Mouse (Mus musculus): ENCODE measurements at regions not wholly inside any gene's neighbourhood (a gene's known extent, or its start where the extent isn't known, plus 50 kb on each side); places are given as distances from the start of the nearest gene placed in this dataset.
"Not testable (repeated sequence)": the region's sequence is repeated elsewhere in the genome, so short reads cannot be mapped to it uniquely, and the experiment has no call there.

DNA sequence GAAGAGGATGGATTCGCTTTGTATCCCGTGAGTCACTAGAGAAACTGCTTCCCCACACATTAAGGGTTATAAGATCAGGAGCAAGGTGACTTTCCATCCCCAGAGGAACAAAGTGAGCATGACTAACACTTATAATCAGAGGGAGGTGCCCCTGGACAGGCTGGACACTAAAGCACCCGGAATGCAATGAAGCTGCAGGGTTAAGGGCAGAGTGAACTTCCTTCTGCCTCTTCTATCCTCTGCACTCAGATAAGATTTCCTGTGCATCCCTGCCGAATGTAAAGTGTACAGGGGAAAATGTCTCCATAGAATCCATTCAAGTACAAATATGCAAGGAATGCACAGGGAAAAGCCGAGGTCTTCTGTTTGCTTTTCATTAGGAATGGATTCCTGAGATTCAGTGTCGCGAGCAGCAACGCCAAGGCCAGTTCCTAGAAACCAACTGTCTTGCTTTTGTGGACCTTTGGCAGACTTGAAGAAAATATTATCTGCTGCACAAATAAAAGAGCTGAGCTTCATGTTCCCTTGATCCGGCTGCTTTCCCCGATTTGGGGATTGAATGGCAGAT lies 58.5 kb upstream of the Fbxl7 start:
- DNase-seq (ENCODE audit: low spot score), result no peak

DNA sequence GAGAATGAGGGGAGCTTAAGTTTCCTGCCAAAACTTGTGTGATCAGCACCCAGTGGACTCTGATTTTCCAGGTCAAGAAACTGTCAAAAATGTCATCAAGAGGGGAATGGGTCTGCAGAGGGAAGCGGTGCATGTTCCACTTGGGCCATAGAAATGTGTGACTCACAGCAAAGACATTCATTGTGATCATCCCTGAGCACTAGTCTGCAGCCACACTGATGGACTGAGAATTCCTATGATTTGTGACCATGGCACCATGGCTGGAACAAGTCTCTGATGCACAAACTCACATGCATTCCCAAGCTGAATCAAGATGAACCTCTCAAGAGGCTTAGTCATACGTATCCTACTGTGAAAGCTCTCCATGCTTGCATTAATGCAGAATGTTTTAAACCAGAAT lies 63.6 kb upstream of the Fbxl7 start:
- no peak for DNase-seq (ENCODE audit: low spot score)

DNA sequence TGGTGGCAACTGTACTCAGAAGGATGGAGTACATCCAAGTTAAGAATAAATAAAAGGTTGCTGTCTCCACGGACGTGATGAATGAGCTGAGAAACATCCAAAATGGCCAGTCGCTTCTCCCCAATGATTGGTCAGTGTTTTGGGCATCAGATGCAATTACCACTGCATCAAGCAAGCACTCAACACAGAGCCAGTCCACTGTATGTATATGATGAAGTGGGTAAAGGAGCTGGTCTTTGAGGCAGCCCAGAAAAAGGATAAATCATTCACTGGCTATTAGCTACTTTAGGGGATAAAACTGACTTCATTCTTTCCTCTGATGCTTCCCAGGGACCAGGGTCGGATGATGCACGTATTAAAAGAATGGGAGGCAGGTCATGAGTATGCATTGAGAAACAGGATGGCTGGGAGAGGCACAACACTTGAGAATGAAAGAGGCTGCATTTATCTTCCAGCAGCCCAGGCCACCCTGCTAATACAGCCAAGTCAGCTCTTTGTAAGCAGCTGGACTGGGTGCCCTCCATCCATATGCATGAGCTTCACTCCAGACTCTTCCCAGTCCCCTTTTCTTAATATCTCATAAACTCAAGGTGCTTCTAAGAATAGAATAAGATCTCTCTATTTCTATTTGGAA lies 73.1 kb upstream of the Fbxl7 start:
- DNase-seq (ENCODE audit: low spot score), result no peak

DNA sequence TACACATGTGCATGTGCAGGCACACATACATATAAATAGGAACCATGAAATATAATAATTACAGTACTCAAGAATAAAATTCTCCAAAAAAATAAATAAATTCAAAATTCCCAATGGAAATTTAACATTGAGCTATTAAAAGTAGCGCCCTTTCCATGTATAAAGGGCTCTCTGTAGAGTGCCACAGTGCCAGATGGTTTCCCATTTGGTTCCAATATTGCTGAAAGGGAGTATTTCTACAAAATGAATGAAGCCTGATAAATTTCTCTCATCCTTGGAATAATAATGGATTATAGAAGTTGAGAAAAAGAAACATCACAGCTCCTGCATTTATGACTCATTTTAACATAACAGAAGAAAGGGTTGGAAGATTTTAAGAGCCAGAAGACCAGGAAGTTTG lies 75.4 kb upstream of the Fbxl7 start:
- peak; percentile 41 for DNase-seq (ENCODE audit: low spot score)

DNA sequence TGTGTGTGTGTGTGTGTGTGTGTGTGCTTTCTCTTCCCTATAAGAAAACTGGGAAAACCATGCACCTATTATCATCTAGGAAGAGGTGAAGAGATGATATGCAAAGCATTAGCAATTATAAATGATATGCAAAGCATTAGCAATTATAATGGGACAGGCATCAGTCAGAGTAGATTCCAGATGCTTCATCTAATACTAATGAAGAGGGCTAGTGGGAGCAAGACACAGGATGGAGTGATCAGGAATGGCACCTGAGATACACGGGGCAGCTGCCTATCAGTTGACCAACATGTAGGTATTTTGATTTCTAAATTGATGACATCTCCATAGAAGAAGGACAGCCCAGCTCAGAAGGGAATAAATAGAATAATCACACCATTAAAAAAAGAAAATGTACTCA lies 97.7 kb upstream of the Fbxl7 start:
- no peak for DNase-seq (ENCODE audit: low spot score)

DNA sequence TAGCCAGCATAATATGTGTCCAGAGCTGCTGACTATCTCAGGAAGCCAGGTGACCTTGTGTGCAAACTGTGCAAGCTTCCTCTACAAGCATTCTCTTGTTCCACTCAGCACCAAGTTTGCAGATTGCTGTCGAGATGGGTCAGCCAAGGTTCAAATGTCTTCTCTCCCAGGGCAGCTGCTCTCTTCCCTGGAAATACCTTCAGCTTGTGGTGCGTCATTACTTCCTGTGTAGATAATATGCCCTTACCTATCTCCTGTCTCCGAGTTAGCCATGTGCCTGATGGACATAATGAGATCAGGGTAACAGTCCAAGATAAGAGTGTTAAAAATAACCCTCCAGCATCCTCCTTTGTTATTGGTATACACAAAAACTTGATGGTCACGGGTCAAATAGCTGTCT lies 113.7 kb upstream of the Fbxl7 start:
- no peak for DNase-seq (ENCODE audit: low spot score)

DNA sequence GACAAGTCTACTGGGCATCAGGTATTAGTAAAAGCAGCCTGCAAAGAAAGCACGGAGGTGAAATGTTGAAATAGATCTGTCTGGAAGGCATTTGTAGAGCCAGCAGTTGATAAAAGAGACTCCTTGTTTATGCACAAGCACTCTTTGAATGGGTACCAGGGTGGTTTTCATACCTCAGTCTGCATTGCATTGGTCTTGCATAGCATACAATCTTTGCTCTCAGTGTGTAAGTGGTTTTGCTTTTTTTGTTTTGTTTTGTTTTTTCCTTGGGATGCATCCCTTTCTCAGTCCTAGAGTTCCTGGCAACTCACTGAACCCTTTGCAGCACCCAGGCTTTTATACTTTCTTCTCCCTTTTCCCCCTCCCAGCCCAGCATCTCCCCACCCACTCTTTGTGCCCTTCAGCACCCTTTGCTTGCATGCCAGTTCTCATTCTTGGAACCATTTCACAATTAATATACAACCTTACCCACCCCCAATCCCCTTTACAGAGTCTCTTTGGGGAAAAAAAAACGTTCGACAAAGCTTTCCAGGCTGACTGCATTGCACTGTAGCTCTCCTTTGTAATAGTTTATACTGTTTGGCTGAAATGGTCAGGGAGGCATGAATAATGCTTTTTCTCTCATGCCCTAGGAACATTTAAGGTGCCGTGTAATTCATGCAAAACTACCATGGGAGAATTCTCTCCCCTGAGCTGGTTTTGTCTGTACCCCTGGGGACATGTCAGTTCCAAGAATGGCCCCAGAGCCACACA lies 118.7 kb upstream of the Fbxl7 start:
- DNase-seq (ENCODE audit: low spot score), result no peak

DNA sequence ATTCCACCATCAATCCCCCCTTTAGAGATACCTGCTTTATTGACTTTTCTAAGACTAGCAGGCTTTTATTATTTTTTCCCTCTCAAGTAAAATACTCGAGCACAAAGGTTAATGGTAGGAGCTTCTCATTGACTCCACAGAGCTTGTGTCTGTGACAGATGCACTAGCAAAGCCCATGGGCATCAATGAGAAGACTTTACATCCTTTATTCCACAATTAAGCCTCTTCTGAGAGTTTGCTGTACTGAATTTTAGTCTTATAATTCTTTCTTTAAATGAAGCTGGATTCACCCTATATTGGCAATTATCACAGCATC lies 119.2 kb upstream of the Fbxl7 start:
- DNase-seq (ENCODE audit: low spot score), result no peak

DNA sequence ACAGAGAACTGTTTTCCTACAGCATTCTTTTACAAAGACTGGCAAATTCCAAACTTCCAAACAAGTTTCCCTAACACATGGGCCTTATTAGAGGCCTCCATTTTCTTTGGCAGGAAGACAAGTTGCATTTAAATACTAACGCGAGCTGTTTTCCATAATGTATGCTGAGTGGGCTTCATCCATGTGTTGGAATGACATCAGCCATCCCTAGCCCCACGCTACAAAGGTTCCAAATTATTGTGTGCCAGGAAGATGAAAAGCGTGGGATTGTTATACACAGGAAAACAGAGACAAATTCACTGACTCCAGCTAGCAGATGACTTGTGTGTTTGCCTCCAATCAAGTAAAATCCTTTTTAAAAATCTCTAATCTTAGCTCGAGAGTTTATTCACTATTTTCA lies 125.1 kb upstream of the Fbxl7 start:
- DNase-seq (ENCODE audit: low spot score), result peak; percentile 5

DNA sequence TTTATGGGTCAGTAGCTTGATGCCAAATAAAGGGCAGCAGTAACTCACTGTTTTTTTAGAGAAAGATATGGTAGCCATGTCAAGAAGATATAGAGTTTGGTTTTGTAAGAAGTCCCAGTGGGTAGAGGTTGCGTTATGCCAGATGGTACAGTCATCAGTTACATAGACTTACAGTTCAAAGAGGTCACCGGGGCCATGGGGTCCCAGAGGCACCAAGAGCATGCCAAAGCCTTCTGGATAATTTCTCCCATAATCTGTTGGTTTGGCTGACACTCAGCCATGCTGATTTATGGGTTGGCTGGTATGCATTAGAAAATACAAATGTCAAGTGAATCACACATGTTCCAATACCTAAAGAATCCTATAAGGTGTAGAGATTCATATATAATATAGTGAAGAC lies 137.9 kb upstream of the Fbxl7 start:
- no peak for DNase-seq (ENCODE audit: low spot score)

DNA sequence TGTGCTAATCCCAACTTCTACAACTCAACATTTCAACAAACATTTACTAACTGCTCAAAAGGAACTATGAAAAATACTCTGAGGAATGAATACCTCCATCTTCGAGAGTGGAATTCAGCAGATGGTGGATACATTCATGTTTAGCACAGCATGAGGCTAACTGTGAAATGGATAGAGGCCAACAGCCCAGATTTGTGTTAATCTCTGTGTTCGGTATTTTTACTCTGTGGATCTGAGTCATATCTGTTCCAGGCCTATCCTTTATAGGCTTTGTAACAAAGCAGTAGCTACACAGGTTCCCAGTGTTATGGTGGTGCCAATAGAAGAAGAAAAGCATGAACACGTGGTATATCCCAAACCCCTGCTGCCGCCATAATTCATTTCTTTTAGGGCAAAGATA lies 148.4 kb upstream of the Fbxl7 start:
- no peak for DNase-seq (ENCODE audit: low spot score)

DNA sequence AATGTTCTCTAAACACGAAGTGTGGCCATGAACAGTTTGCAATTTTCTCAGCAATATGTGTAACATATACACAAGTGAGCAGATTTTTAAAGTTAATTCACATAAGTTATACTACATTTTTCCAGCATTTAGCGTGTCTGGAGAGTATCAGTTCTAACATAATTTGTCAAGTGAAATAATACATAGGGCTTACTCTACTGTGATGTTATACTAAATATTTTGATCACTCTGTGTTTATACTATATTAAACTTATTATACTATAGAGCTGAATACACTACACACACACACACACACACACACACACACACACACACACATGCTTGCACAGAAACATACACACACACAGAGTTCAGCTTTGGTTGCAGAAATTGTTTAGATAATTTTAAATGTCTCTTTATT lies 155.3 kb upstream of the Fbxl7 start:
- no peak for DNase-seq (ENCODE audit: low spot score)

DNA sequence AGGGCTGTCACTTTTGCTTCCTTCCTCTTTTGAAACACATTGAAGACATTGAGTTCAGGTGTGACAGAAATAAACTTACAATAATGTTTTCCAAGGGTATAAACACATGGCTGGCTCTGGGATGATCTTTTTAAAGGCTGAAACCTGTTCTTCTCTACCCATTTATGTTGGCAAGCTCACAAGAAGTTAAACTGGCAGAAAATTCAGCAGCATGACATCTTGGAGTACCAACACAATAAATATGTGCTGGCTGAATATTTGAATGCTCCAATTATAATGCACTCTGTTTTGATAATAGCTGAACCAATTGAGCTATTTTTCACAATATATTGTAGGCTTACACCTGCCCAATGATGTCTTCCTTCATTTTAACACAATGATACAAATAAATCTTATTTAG lies 168.1 kb upstream of the Fbxl7 start:
- peak; percentile 29 for DNase-seq (ENCODE audit: low spot score)

DNA sequence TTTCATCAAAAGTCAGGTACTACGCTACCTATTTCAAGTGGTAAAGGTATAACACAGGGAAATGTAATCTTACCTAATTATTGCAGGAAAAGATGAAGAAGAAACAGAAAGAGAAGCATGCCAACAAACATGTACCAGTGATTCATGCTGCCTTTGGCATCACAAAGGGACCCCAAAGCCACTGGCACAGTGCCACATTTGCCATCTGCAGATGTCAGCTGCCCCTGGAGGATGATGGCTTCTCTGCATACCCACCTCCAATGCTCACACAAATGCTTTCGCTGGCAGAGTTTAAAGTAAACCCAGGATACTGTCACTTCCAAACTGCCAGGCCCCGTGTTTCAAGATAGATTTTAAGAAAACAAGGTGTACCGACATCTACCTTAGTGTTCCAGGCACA lies 168.6 kb upstream of the Fbxl7 start:
- DNase-seq (ENCODE audit: low spot score), result peak; percentile 18

DNA sequence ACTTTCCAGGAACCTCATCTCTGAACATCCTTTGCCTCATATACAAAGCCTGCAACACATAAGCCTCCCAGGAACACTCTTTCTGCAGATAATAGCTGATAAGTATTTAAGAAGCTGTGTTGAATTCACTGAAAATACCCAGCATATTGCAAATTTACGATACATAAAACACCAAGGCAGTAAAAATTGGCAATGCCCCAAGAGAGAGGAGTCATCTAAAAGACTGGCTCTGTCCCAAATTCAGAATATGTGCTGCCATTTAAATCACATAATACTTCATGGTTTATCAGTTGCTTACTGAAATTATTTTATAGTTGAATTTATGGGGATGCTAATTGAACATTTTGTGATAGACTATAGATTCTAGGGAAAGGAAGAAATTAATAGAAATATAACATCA lies 172.3 kb upstream of the Fbxl7 start:
- peak; percentile 32 for DNase-seq (ENCODE audit: low spot score)

DNA sequence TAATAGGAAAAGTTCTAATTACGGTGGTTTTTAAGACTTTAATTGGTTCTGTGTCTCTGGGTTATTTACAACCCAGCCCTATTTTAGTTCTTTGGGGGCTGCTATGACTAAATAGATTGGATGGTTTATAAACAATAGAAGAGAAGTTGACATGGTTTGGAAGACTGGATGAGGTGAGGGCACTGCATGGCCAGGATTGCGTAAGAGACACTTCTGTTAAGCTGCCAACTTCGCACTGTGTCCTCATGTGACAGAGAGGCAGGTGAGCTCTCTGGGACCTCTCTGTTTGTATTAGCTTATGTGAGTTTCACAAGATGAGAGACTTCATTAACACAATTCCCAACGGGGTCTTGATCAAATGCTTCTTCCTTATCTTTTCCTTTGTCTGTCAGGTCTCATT lies 182.5 kb upstream of the Fbxl7 start:
- DNase-seq (ENCODE audit: low spot score), result no peak

DNA sequence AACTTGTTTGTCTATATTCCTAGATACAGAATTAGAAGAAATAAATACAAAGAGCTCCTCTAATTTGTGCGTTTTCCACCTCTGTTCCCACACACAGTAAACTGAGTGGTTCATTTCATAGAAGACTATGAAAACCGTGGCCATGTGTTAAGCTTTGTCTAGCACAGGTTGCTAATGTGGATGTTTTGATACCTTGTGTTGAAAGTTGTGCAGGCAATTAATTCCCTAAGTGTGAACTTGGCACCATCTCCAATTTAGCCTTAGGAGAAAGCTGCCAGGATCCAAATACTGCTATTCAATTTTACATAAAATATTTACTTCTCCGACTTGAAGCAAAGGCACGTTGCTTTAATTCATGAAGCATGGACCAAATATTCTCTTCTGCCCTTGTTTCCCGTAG lies 187.4 kb upstream of the Fbxl7 start:
- no peak for DNase-seq (ENCODE audit: low spot score)

DNA sequence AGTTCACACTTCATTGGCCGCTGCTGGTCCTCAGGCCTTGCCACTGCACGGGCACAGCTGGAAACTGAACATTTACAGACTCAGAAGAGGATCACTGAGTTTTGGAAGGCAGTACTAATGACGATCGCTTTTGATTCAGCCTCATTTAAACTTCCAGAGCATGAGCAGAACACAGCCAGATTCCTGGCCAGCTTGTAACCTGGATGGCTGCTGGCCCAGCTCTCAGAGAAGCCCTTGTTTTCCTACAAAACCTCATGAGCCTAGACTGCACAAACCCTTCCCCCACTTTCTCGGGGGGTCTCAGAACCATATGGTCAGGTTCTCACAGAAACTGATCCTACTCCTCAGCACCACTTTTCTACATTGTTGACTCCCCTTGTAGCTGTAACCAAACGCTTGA lies 188.2 kb upstream of the Fbxl7 start:
- DNase-seq (ENCODE audit: low spot score), result no peak

DNA sequence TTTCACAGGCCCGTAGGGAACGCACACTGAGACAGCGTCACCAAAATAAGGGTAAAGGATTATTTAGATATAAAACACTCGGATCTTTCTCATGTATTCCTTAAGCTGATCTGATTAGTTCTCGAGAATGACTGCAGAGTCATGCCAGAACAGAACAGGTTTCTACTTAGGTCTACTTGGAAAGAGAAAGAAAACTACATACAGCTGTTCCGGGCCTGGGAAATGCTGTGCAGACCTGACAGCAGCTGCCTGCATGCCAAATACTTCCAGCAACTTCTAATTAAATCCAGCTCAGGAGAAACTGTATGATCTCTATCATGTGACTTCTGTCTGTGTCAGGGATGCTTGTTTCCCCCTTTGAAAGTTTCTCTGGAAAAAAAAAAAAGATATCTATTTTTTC lies 193.8 kb upstream of the Fbxl7 start:
- no peak for DNase-seq (ENCODE audit: low spot score)

DNA sequence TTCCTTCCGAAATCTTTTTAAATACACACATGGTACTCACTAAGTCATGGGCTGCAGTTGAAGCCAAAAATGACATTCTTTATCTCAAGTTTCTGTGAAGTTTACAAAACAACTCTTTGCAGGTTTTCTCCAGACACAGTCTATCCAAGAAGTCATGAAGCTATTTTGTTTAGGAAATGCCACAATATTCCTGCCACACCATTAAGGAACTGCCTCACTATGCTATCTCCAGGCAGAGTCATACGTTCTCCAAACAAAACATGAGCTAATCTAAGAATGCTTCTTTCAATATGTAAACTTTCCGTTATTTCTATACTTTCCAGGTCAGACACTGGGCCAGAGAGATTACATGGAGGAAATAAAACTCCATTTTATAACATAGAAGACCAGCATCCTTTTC lies 198.7 kb upstream of the Fbxl7 start:
- DNase-seq (ENCODE audit: low spot score), result no peak

DNA sequence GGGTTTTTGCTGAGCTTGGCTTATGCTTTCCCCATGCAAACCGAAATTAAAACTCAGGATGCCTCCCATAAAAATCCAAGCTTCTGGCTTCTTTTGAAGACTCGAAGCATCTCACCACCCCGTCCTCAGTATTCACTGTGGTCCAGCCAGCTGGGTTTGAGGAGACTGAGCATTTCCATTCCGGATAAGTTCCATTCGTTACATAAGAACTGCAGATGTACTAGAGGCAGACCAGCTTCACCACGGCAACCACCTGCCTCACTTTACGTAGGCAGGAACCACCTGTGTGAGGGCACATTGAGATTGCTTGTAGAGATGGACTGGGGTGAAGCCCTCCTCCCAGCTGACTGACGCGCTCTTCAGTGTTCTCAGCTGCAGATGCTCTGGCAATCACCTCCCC lies 199.9 kb upstream of the Fbxl7 start:
- peak; percentile 42 for DNase-seq (ENCODE audit: low spot score)

DNA sequence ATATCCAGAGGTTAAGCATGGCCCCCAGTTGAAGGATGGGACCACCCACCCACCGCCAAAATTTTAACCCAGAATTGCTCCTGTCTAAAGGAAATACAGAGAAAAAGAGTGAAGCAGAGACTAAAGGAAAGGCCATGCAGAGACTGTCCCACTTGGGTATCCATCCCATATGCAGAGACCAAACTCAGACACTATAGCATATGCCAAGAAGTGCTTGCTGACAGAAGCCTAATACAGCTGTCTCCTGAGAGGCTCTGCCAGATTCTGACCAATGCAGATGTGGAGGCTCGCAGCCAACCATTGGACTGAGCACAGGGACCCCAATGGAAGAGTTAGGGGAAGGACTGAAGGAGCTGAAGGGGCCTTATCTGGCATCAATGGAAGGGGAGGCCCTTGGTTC lies 206.2 kb upstream of the Fbxl7 start:
- DNase-seq (ENCODE audit: low spot score), result not testable (repeated sequence)

DNA sequence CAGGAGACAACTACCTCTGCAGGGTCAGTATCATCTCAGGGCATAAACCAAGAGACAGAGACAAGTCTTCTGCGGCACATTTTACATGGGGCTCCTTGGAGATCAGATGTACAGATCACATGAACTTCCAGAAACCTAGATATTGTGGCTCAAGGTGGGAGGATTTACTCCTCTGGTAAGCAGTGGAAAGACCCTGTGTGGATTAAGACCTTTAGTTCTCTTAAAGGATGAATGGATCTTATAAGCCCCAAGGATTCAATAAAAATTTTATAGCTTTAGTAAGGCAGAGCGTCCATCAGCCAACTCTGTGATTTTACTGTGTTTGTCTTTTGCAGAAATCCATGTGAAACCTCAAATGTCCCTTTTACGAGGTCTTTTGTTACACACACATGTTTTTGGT lies 213.8 kb upstream of the Fbxl7 start:
- no peak for DNase-seq (ENCODE audit: low spot score)

DNA sequence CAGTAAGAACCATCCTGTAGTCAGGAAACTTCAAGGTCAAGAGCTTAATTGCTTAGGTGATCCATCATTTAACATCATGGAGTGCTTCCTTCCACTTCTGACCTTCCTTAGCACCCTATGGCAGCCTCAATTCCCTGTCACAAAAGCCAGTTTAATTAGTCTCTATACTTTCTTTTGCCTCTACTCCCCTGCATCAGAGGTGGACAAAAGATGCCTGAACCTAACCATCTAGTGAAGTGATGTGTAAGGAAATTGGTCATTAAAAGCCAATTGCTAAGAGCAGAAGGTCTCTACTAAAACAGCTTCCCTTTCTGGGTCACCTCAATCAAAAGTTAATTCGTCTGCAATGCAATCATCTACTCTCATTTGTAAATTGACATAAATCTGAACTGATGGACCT lies 234.3 kb upstream of the Fbxl7 start:
- no peak for DNase-seq (ENCODE audit: low spot score)

All from layer of hippocampus, adult 9-10 months (tissue).